Mouse (Mus musculus): ENCODE results near the gene Suclg1. TPM values are rescaled to one million over a fixed set of nuclear protein-coding genes. Genes with fewer than 3 reads are reported as not detected.

The Suclg1 gene
- total RNA-seq, 2 experiments from 2014 or later: 325 to 363 TPM

DNA sequence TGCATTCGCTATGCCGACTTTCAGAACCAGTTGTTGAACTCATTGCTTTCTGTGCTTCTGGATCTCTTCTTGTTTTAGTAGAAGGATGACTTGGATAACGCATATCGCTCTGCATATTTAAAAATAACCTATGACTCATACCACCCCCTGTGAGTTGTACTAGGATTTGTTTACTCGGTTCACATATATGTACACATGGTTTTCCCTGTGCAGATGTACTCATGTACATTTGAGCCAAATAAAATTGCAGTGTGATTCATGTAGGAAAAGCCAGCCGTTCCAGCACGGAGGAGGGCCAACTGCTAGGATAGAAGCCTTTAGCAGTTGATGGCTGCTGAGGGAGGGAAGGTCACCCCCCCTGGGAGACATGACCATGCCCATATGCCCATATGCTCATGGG lies 63.6 kb downstream of the Suclg1 start:
- no peak for DNase-seq
- intact Hi-C loops (cut with DNase I): no loop called here

GRCm38 (mm10) chr6:73314923-73315603 lies 66.9 kb downstream of the Suclg1 start:
- DNase-seq: peak in 1 of 2 experiments; percentile 15
- intact Hi-C loops (cut with DNase I): no loop called here

DNA sequence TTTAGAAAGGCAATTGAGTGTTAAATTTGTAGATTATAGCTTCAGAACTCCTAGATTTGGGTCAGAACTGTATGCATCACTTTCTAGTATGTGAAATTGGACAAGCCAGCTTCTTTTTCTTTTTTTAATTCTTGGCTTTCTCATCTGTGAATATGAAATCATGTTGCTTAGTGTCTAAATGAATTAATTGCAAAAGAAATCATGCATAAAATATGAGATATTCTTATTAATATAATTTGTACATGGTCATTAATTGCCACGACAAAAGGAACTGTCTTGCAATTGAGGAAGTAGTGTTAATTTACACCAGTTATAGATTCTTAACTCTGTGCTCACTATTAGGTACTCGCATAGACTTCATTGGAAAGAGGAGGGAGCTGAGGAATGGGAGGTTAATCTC lies 74.1 kb downstream of the Suclg1 start:
- intact Hi-C loops (cut with DNase I): no loop called here
- no peak for DNase-seq

Other genes with a start within 250 kb of the Suclg1 start
- gene Dnah6, start 26.7 kb upstream of the Suclg1 start, total RNA-seq (2021): not detected
- gene 4931417E11Rik, start 221.3 kb downstream of the Suclg1 start, total RNA-seq (2021): not detected